Mouse (Mus musculus) liver, adult 2 months (tissue): ENCODE data around the gene Rbfox3. TPM values are rescaled to one million over a fixed set of nuclear protein-coding genes. Genes with fewer than 3 reads are reported as not detected.
A peak's percentile ranks its signal among the peaks of the same experiment; 100 is the strongest.

ENCODE experiments used
- DNase-seq: peaks from one replicate; pipeline ENCODE4 v3.0.0-alpha.2; 2011; ENCODE audit warnings: low read depth, low spot score; ENCODE audit errors: extremely low read depth
- H3K27ac ChIP-seq: fragments of 200-500 bp; replicated peaks from 2 replicates; pipeline ENCODE4 v1.5.1; 2012; ENCODE audit warnings: low read depth, mild to moderate bottlenecking, control low read depth, inconsistent platforms, low read length; ENCODE audit not compliant: insufficient read depth
- H3K27me3 ChIP-seq: fragments of 200-500 bp; 2 replicates; pipeline ENCODE4 v1.6.1; 2012; ENCODE audit warnings: mild to moderate bottlenecking, moderate library complexity, low read length, inconsistent platforms; ENCODE audit not compliant: control insufficient read depth, insufficient read depth
- H3K36me3 ChIP-seq: fragments of 200-500 bp; 2 replicates; pipeline ENCODE4 v1.6.1; 2012; ENCODE audit warnings: low read length, inconsistent platforms; ENCODE audit not compliant: control insufficient read depth, insufficient read depth
- H3K4me1 ChIP-seq: fragments of 200-500 bp; 2 replicates; pipeline ENCODE4 v1.6.1; 2011; ENCODE audit warnings: low read length; ENCODE audit not compliant: control insufficient read depth, insufficient read depth
- H3K4me3 ChIP-seq: fragments of 200-500 bp; 2 replicates; pipeline ENCODE4 v1.5.1; 2011; ENCODE audit warnings: low read depth, mild to moderate bottlenecking, control low read depth, low read length, moderate library complexity; ENCODE audit not compliant: insufficient read depth
- H3K79me2 ChIP-seq: fragments of 200-500 bp; 2 replicates; pipeline ENCODE4 v1.6.1; 2012; ENCODE audit warnings: inconsistent platforms, mild to moderate bottlenecking, low read length, moderate library complexity; ENCODE audit not compliant: control insufficient read depth, insufficient read depth
- H3K9ac ChIP-seq: fragments of 200-500 bp; 2 replicates; pipeline ENCODE4 v1.6.1; 2012; ENCODE audit warnings: low read depth, mild to moderate bottlenecking, control low read depth, inconsistent platforms, low read length
- CTCF ChIP-seq: fragments of 200-500 bp; IDR thresholded peaks from 2 replicates; pipeline ENCODE4 v1.5.1; 2011; ENCODE audit warnings: low read depth, low read length, control low read depth
- POLR2A ChIP-seq: fragments of 200-500 bp; IDR thresholded peaks from 2 replicates; pipeline ENCODE4 v1.6.1; 2011; ENCODE audit warnings: low read length, control low read depth; ENCODE audit not compliant: insufficient read depth; ENCODE audit errors: extremely low read depth
- WGBS: fragments of 180-500 bp; shearing (Covaris S2); methylation state at CpG from one replicate; pipeline ENCODE4 v1.1.7; 2018; 5-methylcytosine and 5-hydroxymethylcytosine counted together
- polyA plus RNA-seq: library from polyadenylated mRNA; depleted of rRNA; stranded (reverse); fragments of >200 nt; gene quantifications from 2 replicates; pipeline ENCODE4 v1.2.3, GENCODE M21; 2012
- total RNA-seq: library from RNA; depleted of rRNA; stranded (reverse); fragments of >200 nt; gene quantifications from 2 replicates; pipeline ENCODE4 v1.2.3, GENCODE M21; 2014

Rbfox3 gene
- total and polyA plus RNA-seq, 2 experiments = 0.28 to 0.44 TPM

DNA sequence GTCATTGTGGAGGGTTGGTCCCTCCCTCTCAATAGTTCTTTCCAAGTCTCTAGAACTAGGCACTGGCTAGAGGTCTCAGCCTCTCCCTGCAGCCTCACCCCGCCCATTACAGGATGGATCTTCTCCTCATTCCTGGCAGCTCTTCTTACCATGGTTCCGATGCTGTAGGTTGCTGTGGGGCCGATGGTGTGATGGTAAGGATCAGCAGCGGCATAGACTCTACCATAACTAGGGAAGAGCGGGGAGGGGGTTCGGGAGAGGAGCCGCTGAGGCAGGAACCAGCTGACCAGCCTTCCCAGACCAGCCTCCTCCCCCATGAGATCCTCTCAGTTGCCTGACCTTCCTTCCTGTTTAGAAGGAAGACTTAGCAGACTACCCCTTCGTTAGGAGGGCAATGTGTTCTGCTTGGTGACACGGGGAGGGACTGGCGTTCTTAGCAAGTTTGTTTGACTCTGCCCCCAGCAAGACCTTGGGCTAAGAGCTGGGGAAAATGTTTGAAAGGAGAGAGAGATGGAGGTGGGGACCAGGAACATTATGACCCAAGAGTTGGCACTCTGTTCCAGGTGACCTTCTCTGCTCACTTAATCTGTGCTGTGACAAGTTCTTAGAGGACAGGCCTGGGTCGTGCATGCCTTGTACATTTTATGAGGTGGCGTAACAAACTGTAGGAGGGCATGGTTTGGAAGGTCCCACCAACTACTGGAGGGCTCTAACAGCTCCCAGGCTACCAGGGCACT is 417.2 kb downstream of the Rbfox3 start:
- peak overlapping the region; percentile 58 for H3K27ac ChIP-seq
- DNase-seq = peak; percentile 25
- H3K4me1 ChIP-seq = no peaks in the 10 kb centered on the region
- H3K9ac ChIP-seq = peak overlapping the region; percentile 15; the same call in 1 of the 2 replicates
- H3K4me3 ChIP-seq = peak overlapping the region; percentile 39
- no peaks in the 10 kb centered on the region for H3K27me3 ChIP-seq
- WGBS = 62% methylated on average over 12 of the region's 12 CpGs
- no peaks in the 10 kb centered on the region for H3K36me3 ChIP-seq
- TF ChIP-seq CTCF (no peak), POLR2A (no peak)
- no peaks in the 10 kb centered on the region for H3K79me2 ChIP-seq

DNA sequence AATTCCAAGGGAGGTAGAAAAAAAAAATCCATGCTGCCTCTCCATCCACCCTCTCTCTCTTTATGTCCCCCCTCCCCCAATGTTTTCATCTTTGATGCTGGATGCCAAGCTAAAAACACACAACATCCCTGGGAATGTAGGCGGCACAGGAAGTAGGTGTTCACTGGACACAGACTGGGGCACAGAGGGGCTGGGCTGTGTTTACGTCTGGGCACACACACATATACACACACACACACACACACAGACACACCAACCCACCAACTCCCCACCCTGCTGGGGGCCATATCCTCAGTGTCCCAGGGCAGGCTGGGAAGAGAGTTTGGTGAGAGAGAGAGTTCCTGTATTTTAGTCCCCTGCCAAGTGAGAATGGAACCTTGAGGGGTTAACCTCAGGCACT is 417.9 kb downstream of the Rbfox3 start:
- Histone ChIP-seq H3K27ac (peak overlapping the region; percentile 58), H3K9ac (peak overlapping the region; percentile 38), H3K79me2 (no peaks in the 10 kb centered on the region), H3K36me3 (no peaks in the 10 kb centered on the region), H3K4me1 (no peaks in the 10 kb centered on the region), H3K27me3 (no peaks in the 10 kb centered on the region), H3K4me3 (peak overlapping the region; percentile 39)
- DNase-seq = no peak
- TF ChIP-seq POLR2A (no peak), CTCF (no peak)
- WGBS = 61% methylated on average over 2 of the region's 2 CpGs

GRCm38 (mm10) chr11:118491230-118491629 is 420.2 kb downstream of the Rbfox3 start:
- H3K27me3 ChIP-seq = no peaks in the 10 kb centered on the region
- H3K36me3 ChIP-seq = peaks cover 1% of the 10 kb centered on the region; the same call in 1 of the 2 replicates
- WGBS = 83% methylated on average over 7 of the region's 7 CpGs
- no peak overlapping the region for H3K27ac ChIP-seq
- DNase-seq = no peak
- no peaks in the 10 kb centered on the region for H3K4me1 ChIP-seq
- no peak for TF ChIP-seq POLR2A
- H3K4me3 ChIP-seq = no peak overlapping the region
- H3K9ac ChIP-seq = no peak overlapping the region
- H3K79me2 ChIP-seq = no peaks in the 10 kb centered on the region

GRCm38 (mm10) chr11:118490566-118491218 is 420.7 kb downstream of the Rbfox3 start:
- 27% methylated on average over 22 of the region's 22 CpGs for WGBS
- TF ChIP-seq POLR2A (no peak), CTCF (peak; percentile 91)
- Histone ChIP-seq H3K27ac (no peak overlapping the region), H3K27me3 (no peaks in the 10 kb centered on the region), H3K36me3 (peaks cover 1% of the 10 kb centered on the region; the same call in 1 of the 2 replicates), H3K4me3 (no peak overlapping the region), H3K79me2 (no peaks in the 10 kb centered on the region), H3K4me1 (no peaks in the 10 kb centered on the region), H3K9ac (no peak overlapping the region)
- no peak for DNase-seq

DNA sequence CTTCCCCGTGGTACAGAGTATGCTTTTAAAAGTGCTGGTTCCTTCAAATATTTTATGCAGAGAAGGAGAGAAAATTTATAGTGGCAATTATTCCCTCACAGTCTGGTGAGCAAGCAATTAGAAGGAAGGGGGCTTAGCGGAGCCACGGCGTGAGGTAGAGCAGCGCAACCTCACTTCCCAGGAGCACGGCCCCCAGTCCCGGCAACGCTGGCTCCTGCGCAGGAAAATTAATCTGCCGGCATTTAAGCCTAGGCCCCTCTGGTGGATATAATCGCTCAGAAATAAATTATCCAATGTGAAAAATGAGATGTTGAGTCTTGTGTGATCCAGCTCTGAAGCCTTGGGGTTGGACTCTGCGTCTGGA is 422.5 kb downstream of the Rbfox3 start:
- 90% methylated on average over 12 of the region's 12 CpGs for WGBS
- Histone ChIP-seq H3K27me3 (no peaks in the 10 kb centered on the region), H3K27ac (no peak overlapping the region), H3K36me3 (peaks cover 2% of the 10 kb centered on the region), H3K79me2 (no peaks in the 10 kb centered on the region), H3K4me3 (no peak overlapping the region), H3K9ac (no peak overlapping the region), H3K4me1 (no peaks in the 10 kb centered on the region)
- no peak for DNase-seq
- TF ChIP-seq POLR2A (no peak), CTCF (no peak)
